Mouse (Mus musculus) G1E (cell line): ENCODE measurements around the gene Aprt. TPM values are rescaled to one million over a fixed set of nuclear protein-coding genes. Genes with fewer than 3 reads are reported as not detected.

ENCODE experiments used
- ATAC-seq: 2 replicates; pipeline ENCODE4 v1.8.0; 2016; ENCODE audit warnings: mild to moderate bottlenecking; ENCODE audit not compliant: insufficient number of reproducible peaks, poor library complexity, low FRiP score, severe bottlenecking; ENCODE audit errors: extremely low read depth
- DNase-seq: peaks from one replicate; pipeline ENCODE4 v3.0.0; 2012; ENCODE audit warnings: low spot score
- H3K27me3 ChIP-seq: 2 replicates; pipeline ENCODE4 v1.6.1; 2012; ENCODE audit warnings: mild to moderate bottlenecking, low read length, inconsistent platforms; ENCODE audit not compliant: insufficient read depth
- H3K36me3 ChIP-seq: replicated peaks from 2 replicates; pipeline ENCODE3; 2012; ENCODE audit warnings: mild to moderate bottlenecking, inconsistent platforms
- H3K4me1 ChIP-seq: 2 replicates; pipeline ENCODE4 v1.6.1; 2012; ENCODE audit warnings: low read depth, low read length, inconsistent platforms, mixed read lengths; ENCODE audit not compliant: insufficient read depth
- H3K4me3 ChIP-seq: 2 replicates; pipeline ENCODE4 v1.5.1; 2012; ENCODE audit warnings: low read depth, mild to moderate bottlenecking, inconsistent platforms, low read length, moderate library complexity, mixed read lengths
- H3K9me3 ChIP-seq: replicated peaks from 2 replicates; pipeline ENCODE4 v1.6.1; 2012; ENCODE audit warnings: inconsistent platforms
- CTCF ChIP-seq: IDR thresholded peaks from 2 replicates; pipeline ENCODE4 v1.5.1; 2012; ENCODE audit warnings: low read depth, low read length, inconsistent platforms, mixed read lengths
- GATA1 ChIP-seq: IDR thresholded peaks from 2 replicates; pipeline ENCODE4 v1.6.1; 2012; ENCODE audit warnings: borderline replicate concordance, low read length, inconsistent platforms, mixed read lengths
- GATA2 ChIP-seq: IDR thresholded peaks from 2 replicates; pipeline ENCODE4 v1.6.1; 2012; ENCODE audit warnings: low read depth, low read length, inconsistent platforms, borderline replicate concordance
- POLR2AphosphoS5 ChIP-seq: IDR thresholded peaks from 2 replicates; pipeline ENCODE4 v1.6.1; 2012; ENCODE audit warnings: low read depth, low read length, inconsistent platforms; ENCODE audit not compliant: insufficient replicate concordance
- TAL1 ChIP-seq: conservative IDR thresholded peaks from 2 replicates; pipeline ENCODE4 v1.6.1; 2012; ENCODE audit warnings: low read depth, low read length, inconsistent platforms, mixed read lengths
- polyA plus RNA-seq: library from polyadenylated mRNA; stranded (reverse); fragments of >175 nt; gene quantifications from 2 replicates; pipeline ENCODE4 v1.2.3, GENCODE M21; 2012
- total RNA-seq, 2 experiments: library from RNA; stranded (forward) in 1 of 2; stranded (reverse) in 1 of 2; fragments of 200-1000 nt in 1 of 2; fragments of >200 nt in 1 of 2; fragmentation: Nextera tagmentation in 1 of 2; gene quantifications; 2 replicates each; pipeline ENCODE4 v1.2.3; 2014 to 2017

Gene Aprt
- total RNA-seq (2014; fragmentation: Nextera tagmentation) (110 and 112 TPM in 2 replicates), total RNA-seq (2017) (100.0 and 146 TPM in 2 replicates), polyA plus RNA-seq (207 and 389 TPM in 2 replicates)

DNA sequence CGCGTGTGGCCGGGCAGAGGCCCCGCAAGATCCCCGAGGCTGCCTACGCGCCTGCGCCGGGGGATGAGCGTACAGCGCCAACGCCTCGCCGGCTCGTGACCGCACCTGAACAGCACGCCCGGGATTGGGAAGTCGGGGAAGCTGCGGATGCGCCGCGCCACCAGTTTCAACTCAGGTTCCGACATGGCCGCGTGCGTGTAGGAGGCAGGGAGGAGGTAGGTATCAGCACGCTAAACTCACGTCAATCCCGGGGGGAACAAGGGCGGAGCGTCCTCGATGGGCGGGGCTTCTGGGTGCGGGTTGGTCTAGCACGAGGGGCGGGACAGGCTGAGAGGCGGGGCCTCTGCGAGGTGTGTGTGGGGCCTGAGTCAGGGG lies at the start of gene Aprt:
Gene Aprt, minus strand, starts transcription at position 262 of the 375 bp plus-strand sequence.
- H3K4me3 ChIP-seq = peak within 1 kb of the TSS; percentile 87
- ATAC-seq (peak; percentile 76), DNase-seq (peak; percentile 92)
- H3K36me3 ChIP-seq = peaks cover 47% of the 10 kb centered on the region
- H3K9me3 ChIP-seq = no peaks in the 10 kb centered on the region
- H3K4me1 ChIP-seq = peaks cover 62% of the 10 kb centered on the region
- peaks cover 19% of the 10 kb centered on the region for H3K27me3 ChIP-seq
- no peak for TF ChIP-seq CTCF
- TF ChIP-seq GATA2 = no peak
- no peak for TF ChIP-seq GATA1
- TF ChIP-seq POLR2AphosphoS5 = no peak
- no peak for TF ChIP-seq TAL1

DNA sequence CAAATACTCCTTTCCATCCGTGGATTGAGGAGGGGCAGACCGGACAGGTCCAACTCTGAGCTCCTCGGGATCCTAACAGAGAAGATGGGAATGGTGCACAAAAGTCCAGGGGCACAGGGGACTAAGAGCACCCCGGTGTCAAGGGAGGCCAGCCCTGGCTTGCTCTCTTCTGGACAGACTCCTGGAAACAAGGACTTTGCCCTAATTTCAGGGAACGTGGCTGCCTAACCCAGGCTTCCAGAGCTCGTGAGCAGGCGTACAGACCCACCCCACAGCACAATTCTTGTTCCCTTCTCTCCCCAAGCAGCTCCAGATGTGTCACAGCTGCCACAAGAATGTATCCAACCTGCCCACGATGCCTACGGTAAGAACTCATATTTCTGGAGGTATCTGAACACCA lies 49.1 kb upstream of the Aprt start:
- ATAC-seq = no peak
- peaks cover 42% of the 10 kb centered on the region for H3K36me3 ChIP-seq

DNA sequence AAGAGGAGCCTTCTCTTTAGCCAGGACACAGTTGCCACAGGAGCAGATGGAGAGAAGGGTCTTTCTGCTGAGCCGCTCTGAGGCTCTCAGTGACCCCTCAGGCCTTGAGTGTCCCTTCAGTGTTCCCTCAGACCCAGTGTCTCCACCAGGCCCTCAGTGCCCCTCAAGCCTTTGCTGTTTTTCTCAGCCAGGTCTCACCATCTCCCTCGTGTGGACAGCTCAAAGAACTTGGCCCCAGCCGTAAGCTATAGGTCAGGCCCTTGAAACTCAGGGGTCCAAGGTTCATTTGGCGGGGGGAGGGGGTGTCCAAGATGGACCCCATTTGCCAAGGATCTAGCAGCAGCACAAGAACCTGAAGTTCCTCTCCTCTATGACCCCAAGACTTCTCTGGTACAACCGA lies 47.9 kb upstream of the Aprt start:
- DNase-seq (no peak), ATAC-seq (no peak)
- Histone ChIP-seq H3K36me3 (peaks cover 30% of the 10 kb centered on the region), H3K4me3 (no peak overlapping the region), H3K9me3 (no peaks in the 10 kb centered on the region), H3K4me1 (peaks cover 35% of the 10 kb centered on the region), H3K27me3 (peaks cover 31% of the 10 kb centered on the region)
- TF ChIP-seq GATA2 (no peak), GATA1 (no peak), CTCF (no peak), POLR2AphosphoS5 (no peak), TAL1 (no peak)

More for the DNA sequence above, 49.1 kb upstream of the Aprt start:
- H3K4me1 ChIP-seq = peaks cover 32% of the 10 kb centered on the region
- H3K27me3 ChIP-seq = peaks cover 24% of the 10 kb centered on the region
- H3K4me3 ChIP-seq = no peak overlapping the region
- no peak for DNase-seq
- no peak for TF ChIP-seq CTCF
- no peak for TF ChIP-seq GATA2
- TF ChIP-seq POLR2AphosphoS5 = no peak; the same call in 1 of the 2 replicates
- TF ChIP-seq GATA1 = no peak
- TF ChIP-seq TAL1 = no peak
- no peaks in the 10 kb centered on the region for H3K9me3 ChIP-seq

DNA sequence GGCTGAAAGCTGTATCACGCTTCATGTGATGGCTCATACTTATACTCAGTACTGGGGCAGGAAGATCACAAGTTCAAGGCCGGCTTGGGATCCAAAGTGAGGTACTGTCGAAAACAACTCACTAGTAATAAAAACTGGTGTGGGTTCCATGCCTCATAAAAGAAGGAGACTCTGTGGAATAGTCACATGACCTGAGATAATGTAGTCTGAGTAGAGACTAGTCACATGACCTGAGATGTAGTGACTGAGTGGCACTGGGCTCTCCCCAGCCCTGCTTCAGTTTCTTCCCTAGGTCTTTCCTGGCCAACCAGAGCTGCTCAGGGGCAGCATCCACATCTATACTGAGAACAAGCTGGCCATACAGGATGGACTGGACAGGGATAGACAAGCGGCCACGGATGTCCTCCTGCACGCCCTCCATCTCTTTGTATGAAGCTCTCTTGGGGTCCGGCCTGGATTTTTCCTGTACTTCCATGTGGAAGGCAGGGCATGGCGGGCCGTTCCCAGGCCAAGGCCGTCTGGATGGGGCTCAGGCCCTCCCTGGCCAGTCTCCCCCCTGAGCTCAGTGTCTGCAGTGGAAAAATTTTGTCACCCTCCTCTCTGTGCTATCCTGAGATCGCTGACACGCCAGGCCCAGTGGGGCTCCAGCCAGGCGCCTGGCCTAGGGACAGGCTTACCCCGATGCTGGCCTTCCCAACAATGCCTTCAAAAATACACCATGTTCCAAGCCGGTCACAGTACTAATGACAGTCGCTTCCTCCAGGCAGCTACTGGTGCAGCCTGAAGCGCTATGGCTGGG lies 47.3 kb upstream of the Aprt start:
- no peaks in the 10 kb centered on the region for H3K9me3 ChIP-seq
- TF ChIP-seq POLR2AphosphoS5 (no peak), GATA1 (no peak), GATA2 (no peak), TAL1 (no peak)
- H3K4me1 ChIP-seq = peaks cover 33% of the 10 kb centered on the region
- DNase-seq = no peak
- H3K27me3 ChIP-seq = peaks cover 31% of the 10 kb centered on the region
- no peak overlapping the region for H3K4me3 ChIP-seq
- peaks cover 24% of the 10 kb centered on the region for H3K36me3 ChIP-seq
- ATAC-seq = no peak

DNA sequence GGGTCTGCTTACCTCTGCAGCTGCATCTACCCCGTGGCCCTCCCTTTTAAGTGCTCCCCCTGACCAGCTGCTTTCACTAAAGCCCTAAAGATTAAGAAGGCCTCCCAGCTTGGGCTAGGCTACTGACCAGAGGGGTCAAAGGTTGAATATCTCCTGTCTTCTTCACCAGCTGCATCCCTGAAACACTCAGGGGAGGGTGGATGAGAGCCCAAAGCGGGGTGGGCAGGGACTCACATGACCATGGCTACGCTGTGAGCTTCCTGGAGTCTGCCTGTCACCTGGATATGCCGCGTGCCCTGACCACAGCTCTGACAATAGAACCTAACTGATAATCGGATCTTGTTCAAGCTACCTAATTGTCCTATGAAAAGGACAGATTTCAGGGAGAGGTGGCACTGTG lies 46.0 kb upstream of the Aprt start, which contains the start of gene Pabpn1l:
Gene Pabpn1l, minus strand, starts transcription at position 13 of the 400 bp plus-strand sequence.
- ATAC-seq (no peak), DNase-seq (no peak)
- H3K4me1 ChIP-seq = peaks cover 34% of the 10 kb centered on the region

DNA sequence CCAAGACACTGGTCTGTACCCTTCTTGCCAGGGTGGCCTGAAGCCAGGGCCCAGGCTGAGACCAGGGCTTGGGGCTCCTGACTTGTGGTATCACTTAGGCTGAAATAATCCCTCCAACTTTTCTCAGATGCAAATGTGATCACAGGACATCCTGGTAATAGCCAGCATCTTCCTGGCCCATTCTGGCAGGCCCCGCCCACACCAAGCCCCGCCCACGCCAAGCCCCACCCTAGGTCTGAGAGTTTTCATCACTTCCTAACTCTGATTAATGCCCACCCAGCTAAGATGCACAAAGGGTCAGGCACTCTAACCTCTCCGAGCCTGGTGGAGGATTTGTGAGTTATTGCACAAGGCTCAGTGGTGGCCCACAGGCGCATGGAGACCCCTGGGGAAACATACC lies 43.7 kb upstream of the Aprt start:
- no peaks in the 10 kb centered on the region for H3K9me3 ChIP-seq
- ATAC-seq (no peak), DNase-seq (no peak)
- H3K4me3 ChIP-seq = no peak overlapping the region
- peaks cover 31% of the 10 kb centered on the region for H3K27me3 ChIP-seq
- no peak for TF ChIP-seq CTCF
- TF ChIP-seq GATA1 = no peak
- TF ChIP-seq GATA2 = no peak
- no peak for TF ChIP-seq TAL1
- H3K36me3 ChIP-seq = peaks cover 15% of the 10 kb centered on the region
- peaks cover 16% of the 10 kb centered on the region for H3K4me1 ChIP-seq

More for the DNA sequence above, 46.0 kb upstream of the Aprt start, which contains the start of gene Pabpn1l:
- no peak within 1 kb of the TSS for H3K4me3 ChIP-seq
- TF ChIP-seq GATA1 (no peak), TAL1 (no peak), GATA2 (no peak), CTCF (no peak), POLR2AphosphoS5 (no peak)
- peaks cover 11% of the 10 kb centered on the region for H3K36me3 ChIP-seq
- no peaks in the 10 kb centered on the region for H3K9me3 ChIP-seq
- H3K27me3 ChIP-seq = peaks cover 31% of the 10 kb centered on the region
